Mouse (Mus musculus) embryonic facial prominence, embryonic 15.5 days (tissue): ENCODE measurements around the gene Pi16. TPM values are rescaled to one million over a fixed set of nuclear protein-coding genes. Genes with fewer than 3 reads are reported as not detected.
A peak's percentile ranks its signal among the peaks of the same experiment; 100 is the strongest.

Experiments
- ATAC-seq: fragments of 200-750 bp; cut with Nextera tagmentation; 2 replicates; pipeline ENCODE4 v1.8.0; 2017; ENCODE audit warnings: low read depth, moderate TSS enrichment; ENCODE audit not compliant: insufficient number of reproducible peaks, low FRiP score, low TSS enrichment
- H3K27ac ChIP-seq: fragments of 300-500 bp; sonication (generic); replicated peaks from 2 replicates; pipeline ENCODE4 v1.5.1; 2015; ENCODE audit warnings: mild to moderate bottlenecking, inconsistent platforms
- H3K27me3 ChIP-seq: fragments of 300-500 bp; sonication (generic); 2 replicates; pipeline ENCODE4 v1.6.1; 2015; ENCODE audit warnings: inconsistent platforms
- H3K36me3 ChIP-seq: fragments of 300-500 bp; sonication (generic); 2 replicates; pipeline ENCODE4 v1.6.1; 2015; ENCODE audit warnings: mild to moderate bottlenecking, inconsistent platforms
- H3K4me1 ChIP-seq: fragments of 300-500 bp; sonication (generic); 2 replicates; pipeline ENCODE4 v1.6.1; 2015; ENCODE audit warnings: inconsistent platforms
- H3K4me2 ChIP-seq: fragments of 300-500 bp; sonication (generic); replicated peaks from 2 replicates; pipeline ENCODE4 v1.6.1; 2015; ENCODE audit warnings: mild to moderate bottlenecking, inconsistent platforms
- H3K4me3 ChIP-seq: fragments of 300-500 bp; sonication (generic); replicated peaks from 2 replicates; pipeline ENCODE4 v1.5.1; 2015; ENCODE audit warnings: mild to moderate bottlenecking, inconsistent platforms
- H3K9ac ChIP-seq: fragments of 300-500 bp; sonication (generic); 2 replicates; pipeline ENCODE4 v1.6.1; 2015; ENCODE audit warnings: inconsistent platforms
- H3K9me3 ChIP-seq: fragments of 300-500 bp; sonication (generic); replicated peaks from 2 replicates; pipeline ENCODE4 v1.6.1; 2016; ENCODE audit warnings: inconsistent platforms
- WGBS: fragments of 180-500 bp; shearing (Covaris S2); methylation state at CpG from one replicate; pipeline ENCODE4 v1.1.7; 2015; 5-methylcytosine and 5-hydroxymethylcytosine counted together
- polyA plus RNA-seq: library from polyadenylated mRNA; unstranded; fragments of >200 nt; fragmentation: Nextera tagmentation; extraction: Ambion mirVana; gene quantifications from 2 replicates; pipeline ENCODE4 v1.2.1, GENCODE M21; 2015

Gene Pi16
- polyA plus RNA-seq, 1 experiment from 2014 or later = 2.7 TPM

- WGBS = 91% methylated on average over 19 of the region's 19 CpGs
- H3K4me3 ChIP-seq = no peak overlapping the region
- no peaks in the 10 kb centered on the region for H3K9me3 ChIP-seq
- H3K4me2 ChIP-seq = no peak overlapping the region
- peaks cover 22% of the 10 kb centered on the region for H3K4me1 ChIP-seq
- no peak overlapping the region for H3K27ac ChIP-seq
- H3K27me3 ChIP-seq = no peaks in the 10 kb centered on the region
- no peak for ATAC-seq
- peaks cover 86% of the 10 kb centered on the region for H3K36me3 ChIP-seq
- H3K9ac ChIP-seq = no peak overlapping the region
Measured at GRCm38 (mm10) chr17:29336266-29336990, 18.9 kb downstream of the Pi16 start.

GRCm38 (mm10) chr17:29337979-29338823 lies 20.7 kb downstream of the Pi16 start:
- 86% methylated on average over 9 of the region's 9 CpGs for WGBS
- Histone ChIP-seq H3K9me3 (no peaks in the 10 kb centered on the region), H3K27ac (no peak overlapping the region; the same call in 1 of the 2 replicates), H3K4me3 (no peak overlapping the region), H3K27me3 (no peaks in the 10 kb centered on the region), H3K4me1 (peaks cover 40% of the 10 kb centered on the region), H3K4me2 (no peak overlapping the region), H3K9ac (no peak overlapping the region), H3K36me3 (peaks cover 75% of the 10 kb centered on the region)
- ATAC-seq = no peak

- Histone ChIP-seq H3K9me3 (no peaks in the 10 kb centered on the region), H3K36me3 (peaks cover 69% of the 10 kb centered on the region), H3K4me3 (no peak overlapping the region), H3K9ac (no peak overlapping the region), H3K4me1 (peaks cover 46% of the 10 kb centered on the region), H3K27ac (no peak overlapping the region; the same call in 1 of the 2 replicates), H3K27me3 (no peaks in the 10 kb centered on the region), H3K4me2 (no peak overlapping the region)
- 79% methylated on average over 11 of the region's 11 CpGs for WGBS
- ATAC-seq = no peak
Measured at GRCm38 (mm10) chr17:29339170-29339768, 21.8 kb downstream of the Pi16 start.

- ATAC-seq = no peak
- H3K4me1 ChIP-seq = peaks cover 52% of the 10 kb centered on the region
- H3K9me3 ChIP-seq = no peaks in the 10 kb centered on the region
- peak overlapping the region; percentile 22; the same call in 1 of the 2 replicates for H3K4me2 ChIP-seq
- H3K4me3 ChIP-seq = no peak overlapping the region
- WGBS = 60% methylated on average over 18 of the region's 18 CpGs
- no peak overlapping the region for H3K9ac ChIP-seq
- H3K27ac ChIP-seq = peak overlapping the region; percentile 92
- no peaks in the 10 kb centered on the region for H3K27me3 ChIP-seq
- H3K36me3 ChIP-seq = peaks cover 63% of the 10 kb centered on the region
Measured at GRCm38 (mm10) chr17:29340406-29341261, 23.2 kb downstream of the Pi16 start.

- peak; percentile 20 for ATAC-seq
- Histone ChIP-seq H3K4me2 (peak overlapping the region; percentile 22), H3K4me1 (peaks cover 62% of the 10 kb centered on the region), H3K27ac (peak overlapping the region; percentile 92), H3K9ac (no peak overlapping the region), H3K4me3 (no peak overlapping the region; the same call in 1 of the 2 replicates), H3K27me3 (no peaks in the 10 kb centered on the region), H3K9me3 (no peaks in the 10 kb centered on the region), H3K36me3 (peaks cover 53% of the 10 kb centered on the region)
- 12% methylated on average over 9 of the region's 9 CpGs for WGBS
Measured at GRCm38 (mm10) chr17:29341591-29342003, 24.1 kb downstream of the Pi16 start.

- ATAC-seq = peak; percentile 56
- no peak overlapping the region for H3K4me3 ChIP-seq
- peaks cover 64% of the 10 kb centered on the region for H3K4me1 ChIP-seq
- 42% methylated on average over 13 of the region's 13 CpGs for WGBS
- H3K27ac ChIP-seq = peak overlapping the region; percentile 92
- peaks cover 47% of the 10 kb centered on the region for H3K36me3 ChIP-seq
- no peaks in the 10 kb centered on the region for H3K9me3 ChIP-seq
- peak overlapping the region; percentile 22; the same call in 1 of the 2 replicates for H3K4me2 ChIP-seq
- H3K27me3 ChIP-seq = no peaks in the 10 kb centered on the region
- no peak overlapping the region for H3K9ac ChIP-seq
Measured at GRCm38 (mm10) chr17:29342010-29342910, 24.8 kb downstream of the Pi16 start.

- Histone ChIP-seq H3K27me3 (no peaks in the 10 kb centered on the region), H3K4me3 (no peak overlapping the region), H3K4me1 (peaks cover 68% of the 10 kb centered on the region), H3K9me3 (no peaks in the 10 kb centered on the region), H3K36me3 (peaks cover 37% of the 10 kb centered on the region), H3K9ac (no peak overlapping the region), H3K27ac (no peak overlapping the region), H3K4me2 (no peak overlapping the region)
- WGBS = 84% methylated on average over 5 of the region's 5 CpGs
- no peak for ATAC-seq
Measured at GRCm38 (mm10) chr17:29343241-29343640, 25.8 kb downstream of the Pi16 start.

- H3K4me1 ChIP-seq = peaks cover 59% of the 10 kb centered on the region
- no peak overlapping the region for H3K9ac ChIP-seq
- no peaks in the 10 kb centered on the region for H3K27me3 ChIP-seq
- no peaks in the 10 kb centered on the region for H3K9me3 ChIP-seq
- WGBS = 87% methylated on average over 12 of the region's 12 CpGs
- no peak overlapping the region for H3K4me3 ChIP-seq
- H3K36me3 ChIP-seq = peaks cover 17% of the 10 kb centered on the region
- no peak overlapping the region for H3K4me2 ChIP-seq
- no peak overlapping the region for H3K27ac ChIP-seq
- ATAC-seq = no peak
Measured at GRCm38 (mm10) chr17:29345272-29345671, 27.8 kb downstream of the Pi16 start.

- peak overlapping the region; percentile 92 for H3K4me3 ChIP-seq
- no peak for ATAC-seq
- 2% methylated on average over 11 of the region's 11 CpGs for WGBS
Measured at GRCm38 (mm10) chr17:29346496-29347125, 29.1 kb downstream of the Pi16 start.

More at GRCm38 (mm10) chr17:29346496-29347125, 29.1 kb downstream of the Pi16 start:
- no peaks in the 10 kb centered on the region for H3K27me3 ChIP-seq
- H3K4me2 ChIP-seq = peak overlapping the region; percentile 62
- H3K9me3 ChIP-seq = no peaks in the 10 kb centered on the region
- peak overlapping the region; percentile 97 for H3K9ac ChIP-seq
- peaks cover 15% of the 10 kb centered on the region; the same call in 1 of the 2 replicates for H3K36me3 ChIP-seq
- peaks cover 45% of the 10 kb centered on the region for H3K4me1 ChIP-seq
- peak overlapping the region; percentile 91 for H3K27ac ChIP-seq
